Mouse (Mus musculus): ENCODE measurements around the gene Tbx3. TPM values are rescaled to one million over a fixed set of nuclear protein-coding genes. Genes with fewer than 3 reads are reported as not detected.

Gene Tbx3
- total RNA-seq, 2 experiments from 2014 or later: 10.1 to 10.9 TPM

GRCm38 (mm10) chr5:119679614-119680328, 9.3 kb downstream of the Tbx3 start:
- DNase-seq: no peak

- no peak for DNase-seq
Observed at GRCm38 (mm10) chr5:119680329-119681010, 10.0 kb downstream of the Tbx3 start.

DNA sequence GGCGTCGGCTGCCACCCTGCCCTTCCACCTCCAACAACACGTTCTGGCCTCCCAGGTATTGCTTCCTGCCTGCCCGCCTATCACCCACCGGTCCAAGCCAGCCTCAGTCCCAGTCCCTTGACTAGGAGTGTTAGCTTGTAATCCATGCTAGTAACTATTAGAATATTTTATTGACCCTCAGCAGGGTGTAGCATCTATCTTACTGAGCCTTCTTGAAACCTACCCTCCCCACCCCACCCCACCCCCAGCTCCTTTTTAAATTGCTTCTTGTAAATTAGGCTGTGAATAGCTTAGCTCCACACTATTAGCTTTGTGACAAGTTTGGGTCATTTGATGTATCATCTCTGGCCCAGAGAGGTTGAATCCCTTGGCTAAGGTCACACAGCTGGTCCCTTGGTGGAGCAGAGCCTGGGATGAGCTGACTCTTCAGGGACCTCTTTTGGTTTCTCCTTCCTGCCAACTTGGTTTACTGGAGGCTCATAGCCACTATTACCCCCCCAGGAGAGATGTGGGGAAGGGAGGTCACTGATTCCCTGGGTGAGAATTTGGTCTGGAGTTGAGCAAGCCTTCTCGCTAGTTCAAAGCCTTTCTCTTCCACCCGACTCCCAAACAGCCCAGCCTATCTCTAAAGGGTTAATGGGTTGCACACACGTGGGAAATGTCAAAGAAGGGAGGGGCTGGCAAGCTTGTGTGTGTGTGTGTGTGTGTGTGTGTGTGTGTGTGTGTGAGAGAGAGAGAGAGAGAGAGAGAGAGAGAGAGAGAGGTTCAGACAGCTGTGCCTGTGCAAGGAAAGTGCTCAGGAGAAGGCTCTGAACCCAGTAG, 10.8 kb downstream of the Tbx3 start:
- DNase-seq: no peak

DNA sequence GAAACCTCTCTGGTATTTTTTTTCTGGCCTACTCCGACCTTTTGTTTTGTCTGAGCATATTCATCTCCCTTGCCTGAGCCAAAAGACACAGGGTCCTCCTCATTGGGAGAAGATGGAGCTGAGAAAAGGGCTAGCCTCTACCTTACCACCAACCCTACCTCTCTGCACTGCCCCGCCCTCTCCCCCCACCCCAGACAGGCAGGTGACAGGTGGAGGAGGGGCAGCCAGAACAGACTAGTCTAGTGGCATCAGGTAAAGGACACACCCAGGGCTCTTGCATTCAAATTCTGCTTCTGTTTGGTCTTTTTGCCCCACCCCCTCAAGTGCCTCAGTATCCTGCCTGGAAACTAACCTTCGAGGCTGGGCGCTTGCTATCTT, 11.4 kb downstream of the Tbx3 start:
- DNase-seq: no peak

- peak; percentile 27 to 29 for DNase-seq
Observed at GRCm38 (mm10) chr5:119682646-119683515, 12.4 kb downstream of the Tbx3 start.

- DNase-seq: no peak
Observed at GRCm38 (mm10) chr5:119683861-119684260, 13.4 kb downstream of the Tbx3 start.

DNA sequence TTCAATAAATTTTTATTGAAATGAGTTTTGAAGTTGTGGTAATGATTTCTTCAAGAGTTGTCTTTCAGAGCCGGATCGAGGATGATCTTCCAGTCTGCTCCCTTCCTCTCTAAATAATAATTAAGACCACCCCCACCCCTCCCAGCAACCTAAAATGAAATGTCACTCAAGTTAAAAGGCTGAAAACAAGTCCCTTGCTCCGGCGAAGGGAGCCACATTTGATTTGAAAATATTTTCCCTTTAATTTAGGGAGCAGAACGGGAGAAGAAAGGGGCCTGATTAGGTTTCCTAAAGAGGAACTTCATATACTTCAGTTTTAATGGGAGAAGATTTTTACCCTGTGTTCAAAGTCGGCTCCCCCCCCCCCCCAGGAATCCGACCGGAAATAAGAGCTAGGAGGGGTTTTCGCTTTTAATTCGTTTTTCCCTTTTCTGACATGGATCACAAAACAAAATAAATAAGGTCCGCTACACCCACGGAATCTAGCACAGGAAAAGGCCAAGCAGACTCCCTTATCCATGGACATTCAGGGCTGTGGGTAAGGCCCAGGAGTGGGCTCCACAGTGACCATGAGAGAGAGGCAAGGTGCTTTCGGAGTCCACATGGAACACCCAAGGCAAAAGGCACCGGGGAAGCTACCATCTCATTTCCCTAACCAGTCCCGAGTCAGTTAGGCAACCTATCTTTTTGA, 14.4 kb downstream of the Tbx3 start:
- peak in 1 of 2 experiments; percentile 40 for DNase-seq

DNA sequence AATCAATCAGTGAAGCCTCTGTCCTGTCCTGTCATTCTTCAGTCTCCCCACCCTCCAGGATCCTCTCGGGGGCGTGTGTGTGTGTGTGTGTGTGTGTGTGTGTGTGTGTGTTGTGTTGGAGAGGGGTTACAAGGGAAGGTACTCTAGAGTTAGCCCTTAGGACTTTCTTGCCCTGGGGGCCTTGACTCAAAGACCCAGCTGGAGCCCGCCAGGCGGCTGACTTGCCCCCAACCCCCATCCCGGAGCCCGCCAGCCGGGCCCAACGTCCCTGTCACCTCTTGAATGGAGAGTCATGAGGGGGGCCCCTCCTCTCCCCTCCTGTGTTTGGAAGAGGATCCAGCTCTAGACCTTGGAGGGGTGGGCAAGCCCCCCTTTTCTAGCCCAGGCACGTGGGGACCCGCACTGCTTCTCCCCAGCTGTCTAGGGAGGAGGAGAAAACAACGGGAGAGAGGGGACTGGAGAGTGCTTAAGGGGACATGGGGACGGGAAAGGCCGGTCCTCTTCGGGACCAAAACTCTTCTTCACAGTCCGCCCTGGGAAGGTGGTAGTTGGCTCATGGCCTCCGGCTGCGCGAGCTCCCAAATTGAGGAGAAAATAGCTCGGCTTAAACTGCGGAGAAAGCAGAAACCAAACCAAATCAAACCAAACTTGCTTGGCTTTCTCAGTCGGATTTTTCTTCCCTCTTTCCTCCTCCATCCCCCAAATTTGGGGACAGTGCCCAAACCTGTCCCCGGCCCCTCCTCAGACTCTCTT, 15.2 kb downstream of the Tbx3 start:
- DNase-seq: peak in 1 of 2 experiments; percentile 27

DNA sequence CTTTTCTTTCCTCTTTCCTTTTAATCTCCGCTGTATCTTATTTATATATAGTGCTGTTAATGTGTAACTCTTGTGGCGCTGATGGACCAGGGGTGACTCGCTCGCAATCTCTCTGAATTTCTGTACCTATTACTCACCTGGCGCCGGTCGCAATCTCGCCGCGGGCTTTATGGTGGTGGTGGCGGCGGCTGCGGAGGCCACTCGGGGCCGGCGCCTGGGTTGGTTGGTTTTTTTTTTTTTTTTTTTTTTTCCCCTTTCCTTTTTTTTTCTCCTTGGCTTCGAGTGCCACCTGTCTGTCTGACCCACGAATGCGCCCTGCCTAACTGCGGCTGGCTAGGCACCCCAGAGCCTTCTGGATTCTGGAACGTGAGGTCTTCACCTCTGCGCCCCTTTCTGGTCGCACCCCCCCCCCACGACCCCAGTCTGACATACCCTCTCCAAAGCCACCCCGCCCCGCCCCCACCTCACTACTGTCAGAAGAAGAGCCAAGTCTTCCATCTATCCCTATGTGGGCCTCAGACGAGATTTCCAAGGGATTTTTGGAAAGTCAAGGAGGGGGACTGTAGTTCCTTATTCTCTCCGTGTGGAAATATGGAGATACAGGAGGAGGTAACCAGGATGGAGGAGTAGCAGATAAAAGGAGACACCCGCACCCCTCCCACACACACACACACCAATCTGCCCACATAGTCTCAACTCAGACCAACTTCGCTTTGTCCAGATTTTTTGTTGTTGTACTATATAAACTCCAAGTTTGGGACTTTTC, 15.9 kb downstream of the Tbx3 start:
- peak in 1 of 2 experiments; percentile 42 for DNase-seq

GRCm38 (mm10) chr5:119687005-119687855, 16.8 kb downstream of the Tbx3 start:
- peak in 1 of 2 experiments; percentile 7 for DNase-seq

GRCm38 (mm10) chr5:119687856-119688206, 17.4 kb downstream of the Tbx3 start:
- no peak for DNase-seq

GRCm38 (mm10) chr5:119688306-119688705, 17.8 kb downstream of the Tbx3 start:
- no peak for DNase-seq

GRCm38 (mm10) chr5:119688914-119689420, 18.5 kb downstream of the Tbx3 start:
- no peak for DNase-seq

- no peak for DNase-seq
Observed at GRCm38 (mm10) chr5:119689501-119689900, 19.0 kb downstream of the Tbx3 start.

DNA sequence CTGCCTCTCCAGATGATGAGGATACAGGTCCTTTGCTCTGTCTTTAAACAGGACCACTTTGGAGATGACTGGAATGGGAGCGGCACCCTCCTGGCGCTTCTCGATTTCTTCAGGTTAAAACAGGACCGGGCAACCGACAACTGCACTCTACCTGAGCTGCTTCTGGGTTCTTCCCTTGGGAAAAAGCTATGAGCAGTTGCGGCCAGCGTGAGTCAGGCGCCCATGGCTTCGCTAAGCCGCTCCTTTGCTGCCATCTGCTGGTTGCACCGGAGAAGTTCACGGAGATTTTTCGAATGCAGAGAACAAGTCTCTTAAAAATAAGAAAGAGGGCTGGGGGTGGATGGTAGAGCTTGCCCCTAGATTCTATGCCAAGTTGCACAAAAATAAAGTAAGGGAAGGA, 20.6 kb downstream of the Tbx3 start:
- peak; percentile 61 to 89 for DNase-seq

- no peak for DNase-seq
Observed at GRCm38 (mm10) chr5:119692425-119692824, 22.0 kb downstream of the Tbx3 start.

DNA sequence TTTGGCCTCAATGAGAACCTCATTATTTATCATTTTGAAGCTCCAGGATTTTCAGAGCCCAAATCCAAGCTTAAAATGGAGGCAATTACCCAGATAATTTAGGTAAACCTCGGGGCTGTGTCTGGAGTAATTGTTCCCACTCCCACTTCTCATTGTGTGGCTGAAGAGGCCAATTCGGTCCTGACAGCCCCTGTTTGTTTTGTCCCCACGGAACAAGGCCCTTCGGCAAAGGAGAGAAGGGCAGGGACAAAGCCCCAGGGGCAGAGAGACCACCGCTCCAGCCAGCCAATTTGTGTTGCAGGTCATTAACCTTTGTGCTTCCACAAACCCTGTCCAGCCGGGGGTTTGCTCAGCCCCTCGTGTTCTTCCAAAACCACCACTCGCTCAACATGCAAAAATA, 24.4 kb downstream of the Tbx3 start:
- DNase-seq: no peak

DNA sequence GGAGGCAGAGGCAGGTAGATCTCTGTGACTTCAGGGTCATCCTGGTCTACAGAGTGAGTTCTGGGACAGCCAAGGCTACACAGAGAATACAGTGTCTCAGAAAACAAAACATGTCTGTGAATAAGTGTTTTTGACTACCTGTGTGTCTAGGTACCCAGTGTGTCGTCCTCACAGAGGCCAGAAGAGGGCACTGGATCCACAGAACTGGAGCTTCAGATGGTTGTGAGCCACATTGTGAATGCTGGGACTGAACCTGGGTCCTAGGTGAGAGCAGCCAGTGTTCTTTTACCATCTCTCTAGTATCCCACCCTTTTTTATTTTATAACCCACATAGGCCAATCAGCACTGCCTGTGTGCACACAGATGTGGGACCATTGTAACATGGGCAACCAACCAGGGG, 32.6 kb downstream of the Tbx3 start:
- no peak for DNase-seq

DNA sequence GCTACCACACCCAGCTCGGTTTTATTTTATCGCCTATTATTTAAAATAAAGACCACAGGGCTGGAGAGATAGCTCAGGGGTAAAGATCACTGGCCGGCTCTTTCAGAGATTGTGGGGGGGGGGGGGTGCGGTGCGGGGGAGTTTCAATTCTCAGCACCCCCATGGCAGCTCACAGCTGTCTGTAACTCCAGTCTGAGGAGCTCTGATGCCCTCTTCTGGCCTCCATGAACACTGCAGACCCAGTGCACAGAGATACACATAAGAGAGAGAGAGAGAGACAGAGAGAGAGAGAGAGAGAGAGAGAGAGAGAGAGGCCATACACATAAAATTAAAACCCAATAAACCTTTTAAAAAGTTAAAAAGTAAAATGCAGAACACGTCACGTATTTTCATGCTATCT, 34.4 kb downstream of the Tbx3 start:
- DNase-seq: no peak

Measured in heart, adult 18-20 months (tissue).